Mouse (Mus musculus): ENCODE results near the gene Atxn1.

DNA sequence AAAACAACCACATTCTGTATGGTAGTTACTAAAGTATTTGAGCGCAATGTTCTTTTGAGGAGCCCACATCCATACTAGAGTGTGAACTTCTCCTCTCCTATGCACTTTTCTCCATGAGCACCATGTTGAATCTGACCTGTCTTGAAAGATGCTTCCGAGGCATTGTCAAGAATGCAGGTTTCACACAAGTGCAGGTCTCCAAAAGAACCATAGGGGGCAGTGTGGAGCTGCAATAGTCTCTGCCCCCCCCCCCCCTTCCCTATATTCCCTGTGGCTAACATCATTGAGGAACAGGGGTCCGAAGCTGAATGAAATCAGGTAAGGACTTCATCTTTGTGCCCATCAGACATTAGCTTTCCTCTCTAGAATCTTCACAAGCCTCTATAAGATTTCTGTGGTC is 332.7 kb downstream of the Atxn1 start:
- TF ChIP-seq CTCF (IDR thresholded peaks at IDR 0.05; ENCODE audit: borderline replicate concordance, insufficient read depth, low read length), result no peak
- no peak for TF ChIP-seq POLR2A (IDR thresholded peaks at IDR 0.05; ENCODE audit: low read depth, low read length)
